Mouse (Mus musculus): ENCODE data around the gene Pafah1b2. TPM values are rescaled to one million over a fixed set of nuclear protein-coding genes. Genes with fewer than 3 reads are reported as not detected.

The Pafah1b2 gene
- polyA plus RNA-seq, 1 experiment from 2014 or later, result 65.7 TPM

GRCm38 (mm10) chr9:46026058-46026849 lies 13.8 kb upstream of the Pafah1b2 start:
- WGBS (ENCODE audit: insufficient replicate concordance), result 69% methylated on average over 9 of the region's 9 CpGs
- no peak overlapping the region for H3K27ac ChIP-seq (replicated peaks)
- H3K9me3 ChIP-seq (replicated peaks), result no peaks in the 10 kb centered on the region
- no peak overlapping the region for H3K4me2 ChIP-seq
- H3K36me3 ChIP-seq (replicated peaks), result no peaks in the 10 kb centered on the region; the same call in 1 of the 2 replicates
- ATAC-seq (ENCODE audit: insufficient read depth), result no peak
- no peak overlapping the region for H3K4me3 ChIP-seq (replicated peaks)
- H3K4me1 ChIP-seq (replicated peaks), result peaks cover 11% of the 10 kb centered on the region
- H3K27me3 ChIP-seq, result no peaks in the 10 kb centered on the region
- H3K9ac ChIP-seq, result no peak overlapping the region

GRCm38 (mm10) chr9:46023591-46023990 lies 11.1 kb upstream of the Pafah1b2 start:
- WGBS (ENCODE audit: insufficient replicate concordance), result 81% methylated on average over 11 of the region's 11 CpGs
- H3K9ac ChIP-seq, result no peak overlapping the region
- no peak overlapping the region for H3K4me2 ChIP-seq
- H3K4me3 ChIP-seq (replicated peaks), result no peak overlapping the region
- no peak for ATAC-seq (ENCODE audit: insufficient read depth)
- no peaks in the 10 kb centered on the region for H3K27me3 ChIP-seq
- H3K27ac ChIP-seq (replicated peaks), result no peak overlapping the region
- peaks cover 9% of the 10 kb centered on the region; the same call in 1 of the 2 replicates for H3K36me3 ChIP-seq (replicated peaks)
- peaks cover 6% of the 10 kb centered on the region; the same call in 1 of the 2 replicates for H3K4me1 ChIP-seq (replicated peaks)
- H3K9me3 ChIP-seq (replicated peaks), result no peaks in the 10 kb centered on the region

GRCm38 (mm10) chr9:46019975-46020374 lies 7.5 kb upstream of the Pafah1b2 start:
- ATAC-seq (ENCODE audit: insufficient read depth), result no peak
- no peak overlapping the region for H3K4me3 ChIP-seq (replicated peaks)
- peaks cover 11% of the 10 kb centered on the region; the same call in 1 of the 2 replicates for H3K36me3 ChIP-seq (replicated peaks)
- H3K27me3 ChIP-seq, result no peaks in the 10 kb centered on the region
- H3K27ac ChIP-seq (replicated peaks), result no peak overlapping the region
- no peak overlapping the region for H3K4me2 ChIP-seq
- H3K9ac ChIP-seq, result no peak overlapping the region
- peaks cover 28% of the 10 kb centered on the region for H3K4me1 ChIP-seq (replicated peaks)
- H3K9me3 ChIP-seq (replicated peaks), result no peaks in the 10 kb centered on the region
- WGBS (ENCODE audit: insufficient replicate concordance), result 73% methylated on average over 6 of the region's 6 CpGs

GRCm38 (mm10) chr9:46018316-46018715 lies 5.8 kb upstream of the Pafah1b2 start:
- no peak overlapping the region for H3K9ac ChIP-seq
- no peaks in the 10 kb centered on the region for H3K9me3 ChIP-seq (replicated peaks)
- no peak for ATAC-seq (ENCODE audit: insufficient read depth)

GRCm38 (mm10) chr9:46016417-46016816 lies 3.9 kb upstream of the Pafah1b2 start:
- no peaks in the 10 kb centered on the region for H3K27me3 ChIP-seq
- peaks cover 11% of the 10 kb centered on the region; the same call in 1 of the 2 replicates for H3K36me3 ChIP-seq (replicated peaks)
- no peak for ATAC-seq (ENCODE audit: insufficient read depth)
- no peak overlapping the region for H3K9ac ChIP-seq
- no peaks in the 10 kb centered on the region for H3K9me3 ChIP-seq (replicated peaks)
- H3K4me3 ChIP-seq (replicated peaks), result no peak overlapping the region
- no peak overlapping the region for H3K27ac ChIP-seq (replicated peaks)
- H3K4me1 ChIP-seq (replicated peaks), result peaks cover 61% of the 10 kb centered on the region
- 64% methylated on average over 4 of the region's 4 CpGs for WGBS (ENCODE audit: insufficient replicate concordance)
- H3K4me2 ChIP-seq, result no peak overlapping the region

More at GRCm38 (mm10) chr9:46018316-46018715, 5.8 kb upstream of the Pafah1b2 start:
- Histone ChIP-seq H3K27me3 (no peaks in the 10 kb centered on the region), H3K4me2 (no peak overlapping the region), H3K4me3 (replicated peaks) (no peak overlapping the region), H3K4me1 (replicated peaks) (peaks cover 45% of the 10 kb centered on the region), H3K27ac (replicated peaks) (no peak overlapping the region), H3K36me3 (replicated peaks) (peaks cover 11% of the 10 kb centered on the region; the same call in 1 of the 2 replicates)
- WGBS (ENCODE audit: insufficient replicate concordance), result 73% methylated on average over 6 of the region's 6 CpGs

- H3K9ac ChIP-seq, result no peak overlapping the region
- H3K9me3 ChIP-seq (replicated peaks), result no peaks in the 10 kb centered on the region
- ATAC-seq (ENCODE audit: insufficient read depth), result no peak
- 0 out of 2 replicates have a peak, but pooled peaks cover 8% of the 10 kb centered on the region for H3K36me3 ChIP-seq (replicated peaks)
- no peak overlapping the region for H3K4me3 ChIP-seq (replicated peaks)
- H3K27me3 ChIP-seq, result no peaks in the 10 kb centered on the region
- H3K4me1 ChIP-seq (replicated peaks), result peaks cover 66% of the 10 kb centered on the region
- peak overlapping the region; percentile 48 for H3K27ac ChIP-seq (replicated peaks)
- peak overlapping the region; percentile 97 for H3K4me2 ChIP-seq
- WGBS (ENCODE audit: insufficient replicate concordance), result 49% methylated on average over 9 of the region's 9 CpGs
These were observed 3.3 kb upstream of the Pafah1b2 start for GRCm38 (mm10) chr9:46015831-46016230.

- H3K36me3 ChIP-seq (replicated peaks), result 0 out of 2 replicates have a peak, but pooled peaks cover 6% of the 10 kb centered on the region
- H3K4me3 ChIP-seq (replicated peaks), result peak overlapping the region; percentile 12; the same call in 1 of the 2 replicates
- no peaks in the 10 kb centered on the region for H3K27me3 ChIP-seq
- peak overlapping the region; percentile 97 for H3K4me2 ChIP-seq
- peak overlapping the region; percentile 1; the same call in 1 of the 2 replicates for H3K9ac ChIP-seq
- H3K4me1 ChIP-seq (replicated peaks), result peaks cover 74% of the 10 kb centered on the region
- peak overlapping the region; percentile 83 for H3K27ac ChIP-seq (replicated peaks)
- no peak for ATAC-seq (ENCODE audit: insufficient read depth)
- no peaks in the 10 kb centered on the region for H3K9me3 ChIP-seq (replicated peaks)
- 9% methylated on average over 8 of the region's 8 CpGs for WGBS (ENCODE audit: insufficient replicate concordance)
These were observed 2.6 kb upstream of the Pafah1b2 start for GRCm38 (mm10) chr9:46015081-46015551.

- H3K4me1 ChIP-seq (replicated peaks), result peaks cover 80% of the 10 kb centered on the region
- H3K36me3 ChIP-seq (replicated peaks), result 0 out of 2 replicates have a peak, but pooled peaks cover 2% of the 10 kb centered on the region
- H3K27me3 ChIP-seq, result no peaks in the 10 kb centered on the region
- 3% methylated on average over 10 of the region's 10 CpGs for WGBS (ENCODE audit: insufficient replicate concordance)
- H3K9ac ChIP-seq, result peak overlapping the region; percentile 85; the same call in 1 of the 2 replicates
- ATAC-seq (ENCODE audit: insufficient read depth), result peak; percentile 7; the same call in 1 of the 2 replicates
- H3K4me2 ChIP-seq, result peak overlapping the region; percentile 97
- H3K27ac ChIP-seq (replicated peaks), result peak overlapping the region; percentile 83
- H3K9me3 ChIP-seq (replicated peaks), result no peaks in the 10 kb centered on the region
- H3K4me3 ChIP-seq (replicated peaks), result peak overlapping the region; percentile 90
These were observed 1.8 kb upstream of the Pafah1b2 start for GRCm38 (mm10) chr9:46014251-46014681.

- ATAC-seq (ENCODE audit: insufficient read depth), result no peak
- 4% methylated on average over 5 of the region's 5 CpGs for WGBS (ENCODE audit: insufficient replicate concordance)
- Histone ChIP-seq H3K9me3 (replicated peaks) (no peaks in the 10 kb centered on the region), H3K27me3 (no peaks in the 10 kb centered on the region), H3K4me2 (peak overlapping the region; percentile 97), H3K27ac (replicated peaks) (peak overlapping the region; percentile 83), H3K4me3 (replicated peaks) (peak overlapping the region; percentile 90), H3K36me3 (replicated peaks) (0 out of 2 replicates have a peak, but pooled peaks cover 2% of the 10 kb centered on the region), H3K4me1 (replicated peaks) (peaks cover 84% of the 10 kb centered on the region), H3K9ac (peak overlapping the region; percentile 85)
These were observed 1.1 kb upstream of the Pafah1b2 start for GRCm38 (mm10) chr9:46013616-46014015.

- WGBS (ENCODE audit: insufficient replicate concordance), result under 1% methylated on average over 46 of the region's 46 CpGs
- peaks cover 82% of the 10 kb centered on the region for H3K4me1 ChIP-seq (replicated peaks)
- H3K4me3 ChIP-seq (replicated peaks), result peak overlapping the region; percentile 90
These were observed 608 bp upstream of the Pafah1b2 start for GRCm38 (mm10) chr9:46013009-46013586.

More at GRCm38 (mm10) chr9:46013009-46013586, 608 bp upstream of the Pafah1b2 start:
- Histone ChIP-seq H3K27ac (replicated peaks) (peak overlapping the region; percentile 83), H3K4me2 (peak overlapping the region; percentile 97), H3K36me3 (replicated peaks) (no peaks in the 10 kb centered on the region), H3K27me3 (no peaks in the 10 kb centered on the region), H3K9me3 (replicated peaks) (no peaks in the 10 kb centered on the region), H3K9ac (peak overlapping the region; percentile 85)
- peak; percentile 59 for ATAC-seq (ENCODE audit: insufficient read depth)

Data from liver, embryonic 15.5 days (tissue).